Mouse (Mus musculus) left cerebral cortex, adult 11 months (tissue): Measurements from ENCODE around the gene Smarcc2.
"Not testable (repeated sequence)": the region's sequence is repeated elsewhere in the genome, so short reads cannot be mapped to it uniquely, and the experiment has no call there.

Experiments used
- DNase-seq: peaks from one replicate; pipeline ENCODE4 v3.0.0; 2022; ENCODE audit warnings: low spot score

Smarcc2 gene

GRCm38 (mm10) chr10:128493695-128494666 lies 34.9 kb downstream of the Smarcc2 start, which contains the start of gene Myl6:
Gene Myl6, minus strand, starts transcription at chr10:128494145.
- DNase-seq: peak; percentile 96

- DNase-seq: no peak
These were observed 35.7 kb downstream of the Smarcc2 start for GRCm38 (mm10) chr10:128494667-128495245.

- DNase-seq: no peak
These were observed 36.2 kb downstream of the Smarcc2 start for GRCm38 (mm10) chr10:128495270-128495669.

GRCm38 (mm10) chr10:128495903-128496302 lies 36.9 kb downstream of the Smarcc2 start:
- no peak for DNase-seq

GRCm38 (mm10) chr10:128496509-128497077 lies 37.5 kb downstream of the Smarcc2 start:
- no peak for DNase-seq

- no peak for DNase-seq
These were observed 38.2 kb downstream of the Smarcc2 start for GRCm38 (mm10) chr10:128497134-128497737.

GRCm38 (mm10) chr10:128498590-128498989 lies 39.5 kb downstream of the Smarcc2 start, which contains the start of gene Myl6b:
Gene Myl6b, minus strand, starts transcription at chr10:128498685.
- peak; percentile 94 for DNase-seq

- DNase-seq: no peak
These were observed 40.1 kb downstream of the Smarcc2 start for GRCm38 (mm10) chr10:128499116-128499671.

GRCm38 (mm10) chr10:128502341-128502740 lies 43.3 kb downstream of the Smarcc2 start:
- DNase-seq: no peak

GRCm38 (mm10) chr10:128503532-128503931 lies 44.5 kb downstream of the Smarcc2 start:
- DNase-seq: no peak

- DNase-seq: no peak
These were observed 45.0 kb downstream of the Smarcc2 start for GRCm38 (mm10) chr10:128504012-128504411.

- DNase-seq: no peak
These were observed 45.8 kb downstream of the Smarcc2 start for GRCm38 (mm10) chr10:128504641-128505370.

GRCm38 (mm10) chr10:128505371-128505667 lies 46.3 kb downstream of the Smarcc2 start:
- not testable (repeated sequence) for DNase-seq

GRCm38 (mm10) chr10:128505974-128506373 lies 46.9 kb downstream of the Smarcc2 start:
- no peak for DNase-seq

GRCm38 (mm10) chr10:128508260-128508659 lies 49.2 kb downstream of the Smarcc2 start:
- DNase-seq: no peak

GRCm38 (mm10) chr10:128509203-128509602 lies 50.2 kb downstream of the Smarcc2 start:
- no peak for DNase-seq

- no peak for DNase-seq
These were observed 50.8 kb downstream of the Smarcc2 start for GRCm38 (mm10) chr10:128509831-128510230.

GRCm38 (mm10) chr10:128510301-128510700 lies 51.3 kb downstream of the Smarcc2 start:
- DNase-seq: no peak

GRCm38 (mm10) chr10:128511189-128511588 lies 52.1 kb downstream of the Smarcc2 start:
- no peak for DNase-seq

- no peak for DNase-seq
These were observed 52.7 kb downstream of the Smarcc2 start for GRCm38 (mm10) chr10:128511761-128512160.

GRCm38 (mm10) chr10:128515044-128515443 lies 56.0 kb downstream of the Smarcc2 start:
- no peak for DNase-seq
